Mouse (Mus musculus) monocyte, adult 5-6 weeks (primary cell): ENCODE results near the gene Wdpcp. TPM values are rescaled to one million over a fixed set of nuclear protein-coding genes. Genes with fewer than 3 reads are reported as not detected.

ENCODE experiments used
- ATAC-seq: fragments of 153-309, 156-312 bp; replicated peaks from 2 replicates; pipeline ENCODE4 v1.8.0; 2017; ENCODE audit warnings: mild to moderate bottlenecking; ENCODE audit not compliant: low TSS enrichment, insufficient number of reproducible peaks, severe bottlenecking, poor library complexity, low FRiP score
- total RNA-seq: library from RNA; stranded (forward); fragments of 200-1000, 200-491, 200-594 nt; gene quantifications from 3 replicates; pipeline ENCODE4 v1.2.3, GENCODE M21; 2017

Wdpcp gene
- total RNA-seq, 1 experiment from 2014 or later: 5.7 TPM

- ATAC-seq: no peak
These were observed 5.1 kb upstream of the Wdpcp start for GRCm38 (mm10) chr11:21566934-21567333.

- no peak for ATAC-seq
These were observed 4.3 kb upstream of the Wdpcp start for GRCm38 (mm10) chr11:21567733-21568132.

GRCm38 (mm10) chr11:21569002-21569401, 3.0 kb upstream of the Wdpcp start:
- ATAC-seq: no peak

GRCm38 (mm10) chr11:21569456-21570108, 2.5 kb upstream of the Wdpcp start:
- ATAC-seq: no peak

- ATAC-seq: no peak
These were observed 1.9 kb upstream of the Wdpcp start for GRCm38 (mm10) chr11:21570109-21570474.

GRCm38 (mm10) chr11:21570973-21571372, 1.1 kb upstream of the Wdpcp start:
- no peak for ATAC-seq

GRCm38 (mm10) chr11:21581472-21581871, 9.4 kb downstream of the Wdpcp start:
- no peak for ATAC-seq

GRCm38 (mm10) chr11:21583286-21583685, 11.3 kb downstream of the Wdpcp start:
- ATAC-seq: no peak

GRCm38 (mm10) chr11:21602497-21602896, 30.5 kb downstream of the Wdpcp start:
- ATAC-seq: no peak

- no peak for ATAC-seq
These were observed 43.9 kb downstream of the Wdpcp start for GRCm38 (mm10) chr11:21615915-21616314.

GRCm38 (mm10) chr11:21634171-21634907, 62.3 kb downstream of the Wdpcp start:
- ATAC-seq: no peak

- ATAC-seq: no peak
These were observed 66.3 kb downstream of the Wdpcp start for GRCm38 (mm10) chr11:21638341-21638740.

- no peak for ATAC-seq
These were observed 67.5 kb downstream of the Wdpcp start for GRCm38 (mm10) chr11:21639534-21639933.

- ATAC-seq: no peak
These were observed 72.2 kb downstream of the Wdpcp start for GRCm38 (mm10) chr11:21644231-21644630.

- ATAC-seq: no peak
These were observed 74.1 kb downstream of the Wdpcp start for GRCm38 (mm10) chr11:21646136-21646535.

- ATAC-seq: no peak
These were observed 87.0 kb downstream of the Wdpcp start for GRCm38 (mm10) chr11:21658985-21659384.

- no peak for ATAC-seq
These were observed 105.0 kb downstream of the Wdpcp start for GRCm38 (mm10) chr11:21677034-21677433.

- no peak for ATAC-seq
These were observed 116.4 kb downstream of the Wdpcp start for GRCm38 (mm10) chr11:21688441-21688840.

- no peak for ATAC-seq
These were observed 118.7 kb downstream of the Wdpcp start for GRCm38 (mm10) chr11:21690730-21691129.

GRCm38 (mm10) chr11:21694087-21694486, 122.1 kb downstream of the Wdpcp start:
- no peak for ATAC-seq
